Mouse (Mus musculus) megakaryocyte-erythroid progenitor cell, adult 5-6 weeks (primary cell): Measurements from ENCODE around the gene Fcer2a. TPM values are rescaled to one million over a fixed set of nuclear protein-coding genes. Genes with fewer than 3 reads are reported as not detected.

Experiments used
- ATAC-seq: replicated peaks from 2 replicates; pipeline ENCODE4 v1.8.0; 2016; ENCODE audit warnings: mild to moderate bottlenecking, inconsistent platforms; ENCODE audit not compliant: severe bottlenecking, poor library complexity, low FRiP score, low TSS enrichment
- total RNA-seq, 2 experiments: library from RNA; stranded (forward) in 1 of 2; stranded (reverse) in 1 of 2; fragments of 200-1000, 215-1000 nt in 1 of 2; fragments of >200 nt in 1 of 2; fragmentation: Nextera tagmentation in 1 of 2; gene quantifications; 2 replicates each; pipeline ENCODE4 v1.2.3; 2014 to 2017

The Fcer2a gene
- total RNA-seq, 2 experiments from 2014 or later, result 0.38 TPM; not detected in 1

GRCm38 (mm10) chr8:3678831-3679230 is 15.1 kb downstream of the Fcer2a start:
- ATAC-seq, result no peak

DNA sequence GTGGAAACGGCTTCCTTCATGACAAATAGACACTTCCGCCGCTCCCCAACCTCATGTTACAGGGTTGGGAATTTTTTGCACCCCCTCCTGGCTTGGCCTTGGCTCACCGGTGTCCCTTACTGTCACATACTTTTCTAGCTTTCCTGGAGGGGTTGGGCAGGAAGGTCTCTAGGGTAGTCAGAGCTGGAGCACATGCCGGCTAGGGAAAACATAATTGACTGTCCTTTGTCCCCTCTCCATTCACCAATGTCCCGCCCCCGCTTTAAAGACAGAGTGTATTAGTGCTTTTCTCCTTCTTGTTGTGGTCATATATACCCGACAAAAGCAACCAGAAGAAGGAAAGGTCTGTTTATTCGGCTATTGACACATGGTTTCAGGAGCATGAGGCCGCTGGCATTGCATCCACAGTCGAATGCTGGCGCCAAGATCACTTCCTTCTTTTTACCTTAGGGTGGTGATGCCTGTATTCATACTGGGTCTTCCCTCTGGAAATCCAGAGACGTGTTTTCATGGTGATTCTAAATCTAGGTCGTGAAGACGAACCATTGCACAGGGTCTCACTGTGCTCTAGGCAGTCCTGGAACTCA is 16.9 kb downstream of the Fcer2a start:
- ATAC-seq, result peak; percentile 17

DNA sequence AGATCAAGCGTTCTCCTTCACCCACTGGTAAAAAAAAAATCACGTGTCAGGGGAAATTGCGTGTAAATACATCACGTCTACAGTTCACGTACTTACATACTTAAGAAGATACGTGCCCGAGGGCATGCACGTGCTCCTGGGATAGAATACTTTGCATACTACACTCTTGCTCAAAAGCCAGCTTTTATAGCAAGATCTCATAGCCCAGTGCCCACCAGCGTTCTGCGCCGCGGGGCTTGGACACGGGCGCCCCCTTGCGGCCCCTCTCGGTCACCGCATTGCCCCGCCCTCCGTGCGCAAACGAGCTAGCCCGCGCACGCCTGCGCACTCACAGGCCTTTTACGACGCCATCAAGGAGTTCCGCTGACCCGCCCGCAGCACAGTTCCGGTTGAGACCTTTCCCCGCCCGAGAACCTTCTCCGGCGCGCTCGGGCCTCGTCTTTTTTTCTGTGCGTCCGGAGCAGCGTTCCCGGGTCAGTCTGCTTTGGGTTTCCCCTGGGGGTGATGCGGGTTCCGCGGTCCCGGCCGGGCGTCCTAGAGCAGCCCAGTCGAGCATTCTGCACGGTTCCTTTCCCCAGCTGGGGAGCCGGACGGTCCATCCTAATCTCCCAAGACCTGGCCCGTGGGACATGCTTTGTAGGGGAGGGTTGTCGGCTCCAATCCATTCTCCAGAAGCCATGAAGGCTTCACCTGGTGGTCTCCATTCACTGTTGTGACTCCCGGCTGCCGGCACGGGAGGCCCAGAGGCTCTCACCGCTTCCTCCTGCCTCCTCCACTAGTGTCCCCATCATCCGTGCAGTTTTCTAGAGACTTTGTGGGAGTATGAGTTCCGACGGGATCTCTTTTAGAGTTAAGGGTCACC is 17.6 kb downstream of the Fcer2a start, which contains the start of gene Trappc5:
Gene Trappc5 (plus strand): TSS at position 169 of the 862 bp plus-strand sequence.
- ATAC-seq, result peak; percentile 69

- ATAC-seq, result no peak
Measured at GRCm38 (mm10) chr8:3674671-3675070, 19.3 kb downstream of the Fcer2a start.

DNA sequence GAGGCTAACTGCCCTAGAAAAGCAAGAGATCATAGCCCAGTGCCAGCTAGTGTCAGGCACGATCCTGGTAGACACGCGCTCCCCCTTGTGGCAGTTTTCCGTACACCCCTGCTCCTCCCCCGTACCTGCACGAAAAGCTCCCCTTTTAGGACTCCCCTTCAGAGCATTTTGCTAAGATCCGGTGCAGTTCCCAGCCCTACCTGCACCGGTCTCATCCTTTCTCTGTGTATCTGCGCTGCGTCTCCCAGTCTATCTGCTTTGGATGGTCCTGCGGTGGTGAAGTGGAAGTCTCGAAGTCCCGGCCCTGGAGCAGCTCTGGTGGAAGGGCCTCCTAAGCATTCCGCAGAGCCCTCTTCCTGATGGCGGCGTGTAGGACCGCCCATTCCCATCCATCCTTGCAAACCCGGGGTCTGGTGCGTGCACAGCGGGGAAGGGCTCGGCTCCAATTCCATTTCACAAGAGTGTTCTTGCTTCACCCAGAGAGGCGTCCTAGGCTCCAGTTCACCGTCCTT is 21.9 kb downstream of the Fcer2a start, which contains the start of gene Fcor:
Gene Fcor (minus strand): TSS at position 383 of the 512 bp plus-strand sequence.
- peak; percentile 69 for ATAC-seq

- no peak for ATAC-seq
Measured at GRCm38 (mm10) chr8:3670388-3670787, 23.6 kb downstream of the Fcer2a start.

DNA sequence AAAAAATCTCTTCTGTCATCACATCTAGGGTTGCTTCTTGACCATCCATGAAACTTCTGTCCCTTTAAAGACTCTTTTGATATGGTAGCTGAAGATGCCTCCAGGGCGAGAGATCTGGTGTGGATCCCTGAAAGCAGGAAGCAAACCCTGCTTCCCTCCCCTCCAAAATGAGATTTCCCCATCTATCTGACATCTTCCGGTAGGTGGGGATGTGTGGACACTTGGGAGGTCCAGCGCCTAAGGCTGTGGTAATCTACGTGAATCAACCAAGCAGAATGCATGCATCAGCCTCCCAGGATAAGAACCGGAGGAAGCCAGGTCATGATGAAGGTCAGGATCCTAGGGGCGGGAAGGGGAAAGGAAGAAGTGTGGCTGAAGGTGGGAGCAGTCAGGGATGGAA is 28.5 kb downstream of the Fcer2a start, which contains the start of gene Mcemp1:
Gene Mcemp1 (plus strand): TSS at position 248 of the 400 bp plus-strand sequence.
- ATAC-seq, result no peak

GRCm38 (mm10) chr8:3664405-3664804 is 29.6 kb downstream of the Fcer2a start:
- no peak for ATAC-seq

DNA sequence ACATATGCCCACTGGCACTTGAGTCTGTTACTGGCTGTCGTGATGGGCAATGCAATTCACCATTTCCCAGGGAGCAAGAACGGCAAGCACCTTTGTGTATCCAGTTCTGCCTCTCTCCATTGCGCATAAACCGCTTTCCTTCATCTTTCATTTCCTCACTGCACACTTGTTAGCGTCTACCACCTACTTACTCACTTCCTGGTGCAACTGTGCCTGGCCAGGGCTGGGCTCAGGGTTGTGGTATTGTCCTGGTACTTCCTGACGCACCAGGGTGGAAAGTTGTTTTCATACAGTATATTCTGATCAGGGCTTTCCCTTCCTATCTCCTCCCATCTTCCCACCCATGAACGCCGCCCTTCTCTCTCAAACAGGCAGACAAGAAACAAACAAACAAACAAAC is 33.1 kb downstream of the Fcer2a start:
- no peak for ATAC-seq

GRCm38 (mm10) chr8:3656725-3657381 is 37.1 kb downstream of the Fcer2a start:
- no peak for ATAC-seq

DNA sequence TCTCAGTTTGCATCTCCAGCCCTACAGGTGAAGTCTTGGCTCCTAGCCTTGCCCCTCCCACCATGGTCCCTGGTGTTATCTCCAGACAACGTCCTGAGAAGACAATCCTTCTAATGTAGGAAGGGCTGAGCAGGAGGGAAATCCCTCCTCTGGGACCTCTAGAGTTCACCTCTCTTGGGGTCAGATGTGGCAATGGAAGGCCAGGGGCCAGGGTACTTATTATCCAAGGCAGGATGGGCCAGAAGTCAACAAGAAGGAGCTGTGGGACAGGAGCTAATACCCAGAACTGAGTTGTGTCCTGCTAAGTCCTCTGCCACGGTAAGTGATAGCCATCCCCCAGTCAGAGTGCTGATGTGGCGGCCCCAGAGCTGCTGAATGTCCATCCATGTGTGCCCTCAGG is 38.4 kb downstream of the Fcer2a start, which contains the start of gene Retn:
Gene Retn (plus strand): TSS at position 245 of the 400 bp plus-strand sequence.
- no peak for ATAC-seq

DNA sequence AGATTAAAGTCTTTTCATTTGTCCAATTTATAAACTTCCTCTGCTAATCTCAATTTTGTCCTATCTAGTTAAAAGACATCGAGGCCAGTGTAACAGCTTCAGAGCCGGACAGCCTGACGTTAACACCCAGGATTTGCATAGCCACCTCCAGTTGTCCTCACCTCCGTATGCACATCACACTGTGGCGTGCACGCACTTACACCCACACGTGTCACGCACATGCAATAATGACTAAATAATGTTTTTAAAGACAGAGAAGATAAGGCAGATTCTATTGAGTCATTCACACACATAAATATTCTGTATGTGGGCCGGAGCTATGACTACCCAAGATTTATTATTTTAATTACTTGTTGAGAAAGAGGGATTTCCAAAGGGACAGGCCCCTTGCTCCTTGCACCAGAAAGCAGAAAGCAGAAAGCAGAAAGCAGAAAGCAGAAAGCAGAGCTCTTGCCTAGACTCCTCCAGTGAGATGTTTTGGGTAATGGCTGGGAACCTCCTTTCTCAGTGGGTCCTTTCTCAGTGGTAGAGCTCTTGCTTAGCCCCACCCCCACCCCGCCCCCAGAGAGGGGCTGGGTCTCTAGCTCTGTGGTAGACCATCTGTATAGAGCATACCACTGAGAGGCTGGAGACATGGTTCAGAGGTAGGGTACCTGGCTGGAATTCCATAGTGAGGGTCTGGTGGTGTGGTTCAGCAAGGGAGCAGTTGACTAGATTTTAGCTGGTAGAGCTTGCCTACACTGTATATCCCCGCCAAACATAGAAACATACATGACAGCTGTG is 39.1 kb downstream of the Fcer2a start:
- no peak for ATAC-seq

DNA sequence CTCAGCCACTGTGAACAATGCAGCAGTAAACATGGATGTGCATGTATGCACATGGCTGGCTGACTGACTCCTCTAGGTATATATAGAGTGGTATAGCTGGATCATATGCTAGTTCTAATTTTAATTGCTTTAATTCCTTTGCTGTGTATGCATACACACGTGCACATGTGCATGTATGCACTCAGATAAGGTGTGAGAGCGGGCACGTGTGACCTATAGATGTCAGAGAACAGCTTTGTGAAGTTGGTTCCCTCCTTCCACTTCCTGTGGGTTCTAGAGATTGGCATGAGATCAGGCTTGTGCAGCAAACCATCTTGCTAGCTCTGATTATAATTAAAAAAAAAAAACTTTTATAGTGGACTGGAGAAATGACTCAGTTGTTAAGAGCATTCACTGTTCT is 41.1 kb downstream of the Fcer2a start:
- ATAC-seq, result peak; percentile 51; the same call in 1 of the 2 replicates

- ATAC-seq, result no peak
Measured at GRCm38 (mm10) chr8:3648990-3649389, 45.0 kb downstream of the Fcer2a start.

DNA sequence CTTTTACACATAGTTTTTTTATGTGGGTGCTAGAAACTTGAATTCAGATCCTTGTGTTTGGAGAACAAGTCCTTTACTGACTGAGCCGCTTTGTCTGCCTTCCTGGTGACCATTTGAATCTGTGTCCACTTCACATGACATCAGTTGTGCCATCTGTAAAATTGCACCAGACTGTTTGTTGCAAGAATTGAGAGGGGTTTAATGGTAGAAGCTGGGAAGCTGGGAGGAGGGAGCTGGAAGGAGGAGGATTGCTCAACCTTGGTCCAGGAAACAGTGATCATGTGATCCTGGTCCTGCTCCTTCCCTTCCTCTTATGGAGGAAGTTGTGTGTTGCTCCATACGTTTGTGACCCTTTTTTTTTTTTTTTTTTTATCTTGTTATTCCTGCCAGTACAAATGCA is 45.7 kb downstream of the Fcer2a start:
- no peak for ATAC-seq

GRCm38 (mm10) chr8:3647561-3647960 is 46.4 kb downstream of the Fcer2a start:
- ATAC-seq, result no peak

- ATAC-seq, result no peak
Measured at GRCm38 (mm10) chr8:3646824-3647531, 47.0 kb downstream of the Fcer2a start.

GRCm38 (mm10) chr8:3645804-3646203 is 48.2 kb downstream of the Fcer2a start:
- ATAC-seq, result peak; percentile 99
